In genomic region chr8:84357631-84358371, GRCm38 (mm10) we compare ENCODE assay signal across 8 mouse cellular contexts. TPM values are rescaled to one million over a fixed set of nuclear protein-coding genes. Genes with fewer than 3 reads are reported as not detected.
DNase-seq lines count a peak whose midpoint lies in the region; ATAC-seq and TF ChIP-seq lines count a peak whose summit lies in the region.

No protein-coding gene starts in this region.

- TF ChIP-seq POLR2A in cortical plate, adult 2 months (IDR thresholded peaks at IDR 0.05; ENCODE audit: extremely low read depth, insufficient read depth, low read length), result no peak

- ATAC-seq in megakaryocyte progenitor cell, adult 5-6 weeks (replicated peaks; ENCODE audit: poor library complexity), result peak; percentile 98

- no peak overlapping the region for H3K4me3 ChIP-seq in cortical plate, adult 2 months (ENCODE audit: insufficient read depth, low read length)

- TF ChIP-seq CTCF in cortical plate, adult 2 months (IDR thresholded peaks at IDR 0.05; ENCODE audit: extremely low read depth, insufficient read depth, low read length), result peak; percentile 96

- no peaks in the 10 kb centered on the region for H3K4me1 ChIP-seq in cortical plate, adult 2 months (ENCODE audit: control insufficient read depth, insufficient read depth, low read length)

- no peak overlapping the region for H3K27ac ChIP-seq in cortical plate, adult 2 months (ENCODE audit: insufficient read depth, low read length)

- intact Hi-C loops in gastrocnemius, postnatal 14 days (cut with DNase I; ENCODE audit: low total_unique reads), result loop anchor here (2.0 to 10.0 kb wide), 2 partner anchors 65 to 173 kb away; partner anchors contain the start of gene Nanos3

- peak; percentile 84 for DNase-seq in adipocyte (ENCODE audit: low spot score)
- peak; percentile 78 for DNase-seq in gastrocnemius, postnatal 14 days
- DNase-seq in induced T-regulatory cell, adult 2 months (ENCODE audit: low read depth), result peak; percentile 83
- peak; percentile 39 to 65 for DNase-seq in left cerebral cortex, adult 8-10 months (ENCODE audit: low spot score in 2 of 2)
- DNase-seq in right cerebral cortex, postnatal 10 days (ENCODE audit: low spot score in 2 of 2), result peak; percentile 75 to 82
- peak; percentile 79 for DNase-seq in urinary bladder, postnatal 14 days (ENCODE audit: low spot score)

RNA-seq across cellular contexts. Expression of gene Cacna1a, which starts 30.4 kb away (rescaled TPM):
- 140 and 142 TPM in 2 replicates for polyA plus RNA-seq in cortical plate, adult 2 months (2012; rRNA removed)
- total RNA-seq in gastrocnemius, postnatal 14 days (2021), result 1 to 10 TPM; 3.1 to 9.2 TPM
- 100 to 1,000 TPM; 177 to 203 (median 185) TPM for total RNA-seq in left cerebral cortex, adult 8-10 months (2022)
- 1.8 and 3.3 TPM in 2 replicates for total RNA-seq in megakaryocyte progenitor cell, adult 5-6 weeks (2015)
- 0.21 and 1.6 TPM in 2 replicates for total RNA-seq in megakaryocyte progenitor cell, adult 5-6 weeks (2017)

Comparison
In these comparisons a context has a peak if more than half of its experiments do, and no peak if none do; other contexts are left out.
1. RNA of gene Cacna1a, which starts 30.4 kb away (total RNA-seq): 177 to 203 TPM in left cerebral cortex, adult 8-10 months; 3.1 to 9.2 TPM in gastrocnemius, postnatal 14 days and 0.21 to 3.3 TPM in megakaryocyte progenitor cell, adult 5-6 weeks; every median in the first group is over 10 times any median in the second.
2. Peak in every context shown above with its lines, with median percentiles within 50 percentile points of each other: DNase-seq.